Mouse (Mus musculus) B cell, adult 2 months (primary cell): Measurements from ENCODE around the gene Hnf4a.

Source experiments
- DNase-seq, 2 experiments: peaks; one replicate each; pipeline ENCODE4 v3.0.0; 2022

The Hnf4a gene

DNA sequence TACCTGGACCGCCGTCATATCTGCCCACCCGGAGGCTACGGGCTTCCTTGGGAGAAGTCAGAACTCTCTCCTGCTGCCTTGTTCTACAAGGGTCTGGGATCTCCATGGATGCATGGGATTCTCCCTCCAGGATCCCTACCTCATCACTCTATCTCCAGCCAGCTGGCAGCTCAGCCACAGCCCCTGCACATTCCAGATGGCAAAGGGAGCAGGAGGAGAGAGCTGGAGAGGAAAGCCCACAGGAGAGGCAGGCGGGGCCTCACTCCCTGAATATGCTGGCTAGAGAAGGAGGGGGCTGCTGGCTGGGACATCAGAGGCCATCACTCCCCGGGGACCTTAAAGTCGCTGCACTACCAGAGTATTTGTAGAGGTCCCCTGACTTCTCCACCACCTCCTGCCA lies 15.3 kb upstream of the Hnf4a start:
- DNase-seq: no peak

- DNase-seq: no peak
Measured at GRCm38 (mm10) chr2:163492018-163492417, 14.6 kb upstream of the Hnf4a start, which contains the start of gene R3hdml. R3hdml (plus strand) TSS chr2:163492318.

- DNase-seq: no peak
Measured at GRCm38 (mm10) chr2:163493031-163493430, 13.6 kb upstream of the Hnf4a start.

DNA sequence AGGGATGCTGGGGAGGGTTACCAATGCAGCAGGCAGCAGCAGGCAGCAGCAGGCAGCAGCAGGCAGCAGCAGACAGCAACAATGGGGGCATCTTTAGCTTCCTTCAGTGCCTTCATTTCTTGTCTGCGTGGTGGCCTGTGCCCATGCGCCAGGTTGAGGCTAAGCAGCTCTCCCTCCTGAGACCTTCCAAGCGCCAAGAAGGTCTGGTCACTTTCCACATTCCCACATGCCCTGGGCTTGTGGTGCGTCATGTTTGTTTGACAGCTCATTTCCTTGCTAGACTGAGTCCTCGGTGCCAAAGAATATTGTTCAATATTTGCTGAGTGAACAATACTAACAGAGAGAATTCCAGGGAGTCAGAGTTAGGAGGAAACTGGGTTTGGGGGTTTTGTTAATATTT lies 12.6 kb upstream of the Hnf4a start:
- DNase-seq: no peak

- no peak for DNase-seq
Measured at GRCm38 (mm10) chr2:163494456-163494855, 12.2 kb upstream of the Hnf4a start.

DNA sequence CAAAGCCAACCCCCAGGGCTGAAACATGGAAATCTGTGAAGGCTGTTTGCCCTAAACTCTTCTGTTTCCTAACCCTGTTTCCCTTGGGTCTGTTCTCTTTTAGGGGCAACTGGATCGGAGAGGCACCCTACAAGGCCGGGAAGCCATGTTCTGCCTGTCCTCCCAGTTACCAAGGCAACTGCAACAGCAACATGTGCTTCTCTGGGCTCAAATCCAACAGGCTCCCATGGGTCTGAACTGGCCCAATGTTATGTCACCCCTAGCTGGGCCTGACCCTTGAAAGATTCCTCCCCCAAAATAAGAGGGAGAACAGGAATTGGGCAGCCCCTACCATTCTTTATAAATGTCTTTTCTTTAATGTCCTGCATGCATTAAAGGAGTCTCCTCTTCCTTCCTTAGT lies 4.4 kb upstream of the Hnf4a start:
- no peak for DNase-seq

GRCm38 (mm10) chr2:163503191-163503590 lies 3.4 kb upstream of the Hnf4a start:
- no peak for DNase-seq

DNA sequence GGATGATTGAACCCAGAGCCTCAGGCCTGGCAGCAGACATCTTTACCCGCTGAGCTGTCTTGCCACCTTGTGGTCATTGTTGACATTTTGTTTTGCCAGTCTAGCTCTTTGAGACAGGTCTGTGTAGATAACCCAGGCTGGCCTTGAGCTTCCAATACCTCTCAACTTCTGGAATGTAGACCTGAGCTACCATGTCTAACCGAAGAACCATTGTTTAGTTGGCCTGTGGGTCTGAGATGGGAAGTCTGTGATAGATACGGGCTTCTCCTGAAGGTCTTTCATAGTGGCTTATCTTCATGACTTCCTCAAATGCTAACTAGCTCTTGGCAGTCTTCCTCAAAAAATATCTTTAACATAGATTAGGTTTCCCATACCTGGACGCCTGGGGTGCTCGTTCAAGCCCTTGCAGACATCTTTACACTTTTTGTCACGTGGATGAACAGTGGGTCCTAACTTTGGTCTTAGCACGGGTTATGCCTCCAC lies 19.2 kb downstream of the Hnf4a start:
- no peak for DNase-seq

- DNase-seq: no peak
Measured at GRCm38 (mm10) chr2:163527497-163527896, 20.9 kb downstream of the Hnf4a start.

DNA sequence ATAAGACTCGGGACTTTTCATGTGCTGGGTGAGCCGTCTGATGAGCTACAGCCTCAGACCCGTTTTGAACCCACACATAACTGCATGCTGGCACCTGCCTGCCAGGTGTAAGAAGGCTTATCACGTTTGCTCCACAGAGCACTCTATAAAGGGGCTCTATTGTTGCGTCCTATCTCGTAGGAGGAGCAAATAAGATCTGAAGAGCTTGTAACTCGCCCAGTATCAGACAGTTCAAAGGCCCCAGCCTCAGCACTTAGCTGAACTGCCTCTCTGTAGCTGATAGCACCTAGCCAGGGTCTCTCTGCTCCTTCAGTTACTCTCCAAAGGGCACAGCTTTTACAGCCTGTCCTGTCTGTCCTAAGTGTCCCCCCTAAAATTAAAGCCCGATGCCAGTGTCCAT lies 23.8 kb downstream of the Hnf4a start:
- no peak for DNase-seq

DNA sequence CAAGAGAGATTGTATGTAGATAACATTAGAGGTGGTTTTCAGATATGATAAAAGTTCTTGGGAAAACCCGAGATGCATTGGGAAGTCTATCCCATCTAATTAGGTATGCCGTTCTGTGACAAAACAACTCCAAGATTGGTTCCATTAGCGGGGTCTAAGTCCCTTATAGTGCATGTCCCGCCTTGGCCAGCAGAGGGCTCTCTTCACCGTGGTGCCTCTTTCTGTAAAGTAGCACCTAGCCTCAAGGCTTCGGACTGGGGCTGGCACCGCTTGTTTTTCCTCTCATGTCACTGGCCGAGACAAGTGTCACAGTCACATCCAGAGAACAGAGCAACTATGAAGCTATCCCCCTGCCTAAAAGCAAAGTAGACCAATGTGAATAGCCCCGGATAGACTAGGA lies 25.3 kb downstream of the Hnf4a start:
- peak; percentile 87 to 88 for DNase-seq

DNA sequence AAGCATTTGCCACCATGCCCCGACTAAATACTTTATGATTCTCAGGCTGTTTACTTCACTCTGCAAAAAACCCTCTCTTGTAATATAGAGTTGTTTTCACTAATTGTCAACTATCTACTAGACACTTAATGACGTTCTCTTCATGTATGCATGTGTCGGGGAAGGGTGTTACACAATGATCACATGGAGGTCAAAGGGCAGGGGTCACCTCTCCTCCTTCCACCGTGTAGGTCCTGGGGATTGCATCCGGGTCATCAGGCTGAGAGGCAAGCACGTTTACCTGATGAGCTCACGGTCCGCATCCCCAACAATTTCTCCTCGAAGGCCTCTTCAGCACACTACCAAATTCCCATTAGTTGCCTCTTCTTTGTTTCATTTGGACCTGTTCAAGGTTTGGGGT lies 26.6 kb downstream of the Hnf4a start:
- DNase-seq: no peak

GRCm38 (mm10) chr2:163534958-163535524 lies 28.4 kb downstream of the Hnf4a start:
- peak; percentile 90 to 92 for DNase-seq

GRCm38 (mm10) chr2:163537443-163537842 lies 30.8 kb downstream of the Hnf4a start:
- DNase-seq: no peak

DNA sequence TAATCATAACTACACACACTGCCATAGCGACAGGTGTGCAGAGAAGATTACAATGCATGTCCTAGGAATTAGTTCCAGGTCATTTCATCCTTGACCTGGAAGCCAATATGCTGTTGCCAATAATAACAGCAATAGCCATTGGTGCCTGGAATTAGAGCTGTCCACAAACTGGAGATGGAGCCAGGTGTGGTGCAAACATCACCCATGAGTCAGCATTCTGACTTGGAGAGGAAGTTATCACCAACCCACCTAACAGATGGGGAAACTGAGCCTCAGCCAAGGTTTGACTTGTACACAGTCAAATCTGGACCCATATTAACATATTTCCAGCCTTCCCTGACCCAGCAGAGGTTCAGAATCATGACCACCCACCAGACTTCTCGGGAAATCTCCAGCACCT lies 31.8 kb downstream of the Hnf4a start:
- no peak for DNase-seq

- DNase-seq: no peak
Measured at GRCm38 (mm10) chr2:163539321-163540040, 32.9 kb downstream of the Hnf4a start.

GRCm38 (mm10) chr2:163540231-163541117 lies 33.9 kb downstream of the Hnf4a start:
- no peak for DNase-seq

DNA sequence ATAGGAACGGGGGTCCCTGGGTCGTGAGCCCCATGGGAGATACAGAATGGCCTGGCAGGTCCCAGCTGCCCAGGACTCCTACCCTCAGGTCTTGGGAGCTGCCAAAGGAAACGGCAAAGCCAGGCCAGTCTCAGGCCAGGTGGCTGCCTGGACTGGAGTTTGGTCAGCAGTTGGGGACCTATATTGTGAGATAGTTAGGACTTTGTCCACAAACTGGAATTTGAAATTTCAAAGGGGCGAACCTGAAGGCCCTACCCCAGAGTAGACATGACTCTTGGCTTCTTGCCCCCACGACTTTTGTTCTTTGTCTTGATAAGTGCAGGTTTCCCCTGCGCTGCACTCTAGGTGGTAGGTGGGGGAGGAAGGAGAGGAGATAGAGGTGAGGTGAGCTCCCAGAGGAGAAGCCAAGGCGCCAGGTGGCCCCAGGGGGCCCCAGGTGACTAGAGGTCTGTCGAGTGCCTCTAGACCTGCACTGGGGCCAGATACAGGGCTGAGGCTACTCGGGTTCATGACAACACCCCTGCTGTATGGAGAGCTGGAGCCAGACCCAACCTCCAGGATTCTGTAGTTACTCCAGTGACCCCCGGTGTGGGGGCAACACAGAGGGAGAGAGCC lies 35.1 kb downstream of the Hnf4a start:
- no peak for DNase-seq

DNA sequence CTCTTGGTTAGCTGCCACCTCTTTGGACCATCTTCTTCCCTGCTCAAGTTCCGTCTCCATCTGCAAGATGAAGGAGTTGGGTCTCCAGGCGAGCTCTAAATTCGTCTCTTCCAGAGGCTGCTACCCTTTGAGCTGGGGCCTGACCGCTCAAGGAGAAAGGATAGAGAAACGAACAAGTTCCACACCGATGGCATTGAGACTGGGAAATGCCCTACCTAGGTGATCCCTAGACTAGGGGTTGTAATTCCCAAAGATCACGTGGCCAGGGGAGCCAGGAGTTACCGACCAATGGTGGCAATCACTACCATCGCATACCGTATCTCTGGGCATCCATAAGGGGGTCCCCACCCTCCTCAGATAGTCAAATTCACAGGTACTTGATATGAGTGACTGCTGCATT lies 36.1 kb downstream of the Hnf4a start:
- DNase-seq: no peak

DNA sequence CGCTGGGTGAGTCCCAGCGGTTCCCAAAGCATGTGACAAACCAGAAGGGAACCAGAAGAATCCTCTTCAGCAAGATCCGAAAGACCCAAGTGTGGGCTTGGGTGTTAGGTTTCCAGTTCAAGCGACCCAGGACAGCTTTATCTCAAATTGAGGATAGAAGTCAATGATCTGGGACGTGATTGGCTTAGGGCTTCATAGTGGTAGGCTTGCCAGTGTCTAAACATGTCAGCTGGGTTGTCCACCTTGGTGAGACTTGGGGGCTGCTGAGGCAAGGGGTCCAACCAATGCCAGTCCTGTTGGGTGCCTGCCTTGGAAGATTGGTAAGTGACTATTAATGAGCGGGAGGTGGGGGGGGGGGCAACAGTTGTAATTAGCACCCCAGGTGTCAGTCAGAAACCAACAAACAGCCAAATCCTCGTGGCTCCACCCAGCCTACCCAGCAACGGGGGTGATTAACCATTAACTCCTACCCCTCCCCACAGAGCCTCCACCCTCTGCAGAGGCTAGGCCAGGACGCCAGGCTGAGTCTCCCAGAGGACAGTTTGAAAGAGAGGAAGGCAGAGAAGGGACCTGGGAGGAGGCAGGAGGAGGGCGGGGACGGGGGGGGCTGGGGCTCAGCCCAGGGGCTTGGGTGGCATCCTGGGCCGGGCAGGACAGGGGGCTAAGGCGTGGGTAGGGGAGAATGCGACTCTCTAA lies 40.2 kb downstream of the Hnf4a start:
- DNase-seq: no peak

GRCm38 (mm10) chr2:163548822-163549221 lies 42.2 kb downstream of the Hnf4a start:
- DNase-seq: no peak

DNA sequence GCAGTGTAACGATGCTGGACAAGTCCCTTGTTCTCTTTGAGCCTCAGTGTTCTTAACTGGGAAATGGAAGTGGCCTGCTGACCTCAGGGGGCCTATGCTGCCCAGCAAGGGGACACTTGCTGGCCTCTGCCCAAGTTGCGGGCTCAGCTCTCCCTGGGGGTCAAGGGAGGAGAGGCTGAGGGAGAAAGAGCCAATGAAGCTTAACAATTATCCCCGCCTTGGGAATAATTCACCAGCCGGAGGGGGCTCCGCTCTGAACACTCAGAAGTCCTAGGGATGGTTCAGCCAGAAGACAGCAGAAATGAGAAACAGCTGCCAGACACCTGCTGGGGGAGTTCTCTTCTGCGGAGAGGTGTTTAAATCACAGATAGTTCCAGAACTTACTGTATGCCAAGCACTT lies 43.2 kb downstream of the Hnf4a start:
- DNase-seq: no peak

DNA sequence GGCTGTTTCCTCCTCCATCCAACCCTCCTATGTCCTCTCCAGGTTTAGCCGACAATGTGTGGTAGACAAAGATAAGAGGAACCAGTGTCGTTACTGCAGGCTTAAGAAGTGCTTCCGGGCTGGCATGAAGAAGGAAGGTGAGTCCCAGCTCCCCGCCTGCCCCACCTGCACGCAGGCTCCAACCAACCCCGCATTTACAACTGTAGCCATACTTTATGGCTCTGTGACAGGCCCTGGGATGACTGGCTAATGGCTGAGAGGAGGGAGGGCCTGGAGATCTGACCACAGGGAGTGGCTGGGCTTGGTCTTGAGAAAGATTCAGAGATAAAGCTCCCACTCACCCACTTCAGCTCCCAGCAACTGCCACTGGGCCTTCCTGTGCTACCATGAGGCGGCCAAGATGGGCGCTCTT lies 45.9 kb downstream of the Hnf4a start:
- DNase-seq: no peak
